Mouse (Mus musculus): ENCODE data around the gene Gas2l2. TPM values are rescaled to one million over a fixed set of nuclear protein-coding genes. Genes with fewer than 3 reads are reported as not detected.
A peak's percentile ranks its signal among the peaks of the same experiment; 100 is the strongest.

The Gas2l2 gene
- total RNA-seq, 1 experiment from 2014 or later, result not detected

DNA sequence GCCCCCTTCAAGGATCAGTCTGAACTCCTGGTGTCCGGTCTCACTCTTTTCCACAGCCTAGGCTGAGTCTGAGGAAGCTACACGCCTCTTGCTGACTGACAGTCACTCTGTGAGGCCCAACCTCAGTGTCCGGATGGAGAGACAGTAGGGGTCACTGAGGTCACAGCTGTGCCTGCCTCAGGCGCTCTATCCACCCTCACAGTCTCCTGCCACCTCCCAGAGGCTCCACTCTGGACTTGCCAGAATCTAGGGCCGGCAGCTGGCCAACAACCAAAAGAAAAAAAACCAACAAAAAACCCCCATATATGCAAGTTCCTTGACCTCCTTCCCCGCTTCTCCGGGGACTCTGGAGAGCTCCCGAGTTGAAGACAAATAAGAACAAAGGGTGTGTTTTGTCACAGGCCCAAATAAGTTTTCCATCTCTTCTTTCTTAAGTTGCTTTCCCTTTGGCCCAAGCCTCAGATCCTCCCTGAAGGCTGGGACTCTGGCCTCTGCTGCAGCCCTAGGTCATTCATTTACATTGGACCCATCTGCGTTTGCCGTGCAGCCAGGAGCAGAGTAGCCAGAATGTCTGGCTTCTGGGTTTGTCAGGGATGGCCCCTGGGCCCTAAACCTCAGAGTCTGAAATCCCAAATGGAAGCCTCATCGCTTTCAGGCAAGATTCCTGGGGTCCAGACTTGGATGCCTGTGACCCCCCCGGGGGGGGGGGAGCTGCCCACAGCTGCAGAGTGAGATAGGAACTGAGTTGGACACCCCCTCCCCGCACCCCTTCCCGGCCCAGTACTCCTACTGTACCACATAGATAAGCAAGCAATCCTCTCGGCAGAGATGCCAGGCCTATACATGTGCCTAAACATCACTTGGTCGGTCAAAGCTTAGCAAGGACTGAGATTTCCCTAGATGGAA lies 19.0 kb upstream of the Gas2l2 start:
- no peak for ATAC-seq (replicated peaks; ENCODE audit: insufficient number of reproducible peaks, low FRiP score, low TSS enrichment, poor library complexity, severe bottlenecking)

- ATAC-seq (replicated peaks; ENCODE audit: insufficient number of reproducible peaks, low FRiP score, low TSS enrichment, poor library complexity, severe bottlenecking), result no peak
Observed at GRCm38 (mm10) chr11:83447612-83448011, 18.4 kb upstream of the Gas2l2 start.

GRCm38 (mm10) chr11:83445001-83445400 lies 15.7 kb upstream of the Gas2l2 start:
- ATAC-seq (replicated peaks; ENCODE audit: insufficient number of reproducible peaks, low FRiP score, low TSS enrichment, poor library complexity, severe bottlenecking), result no peak

- ATAC-seq (replicated peaks; ENCODE audit: insufficient number of reproducible peaks, low FRiP score, low TSS enrichment, poor library complexity, severe bottlenecking), result no peak
Observed at GRCm38 (mm10) chr11:83443824-83444223, 14.6 kb upstream of the Gas2l2 start.

DNA sequence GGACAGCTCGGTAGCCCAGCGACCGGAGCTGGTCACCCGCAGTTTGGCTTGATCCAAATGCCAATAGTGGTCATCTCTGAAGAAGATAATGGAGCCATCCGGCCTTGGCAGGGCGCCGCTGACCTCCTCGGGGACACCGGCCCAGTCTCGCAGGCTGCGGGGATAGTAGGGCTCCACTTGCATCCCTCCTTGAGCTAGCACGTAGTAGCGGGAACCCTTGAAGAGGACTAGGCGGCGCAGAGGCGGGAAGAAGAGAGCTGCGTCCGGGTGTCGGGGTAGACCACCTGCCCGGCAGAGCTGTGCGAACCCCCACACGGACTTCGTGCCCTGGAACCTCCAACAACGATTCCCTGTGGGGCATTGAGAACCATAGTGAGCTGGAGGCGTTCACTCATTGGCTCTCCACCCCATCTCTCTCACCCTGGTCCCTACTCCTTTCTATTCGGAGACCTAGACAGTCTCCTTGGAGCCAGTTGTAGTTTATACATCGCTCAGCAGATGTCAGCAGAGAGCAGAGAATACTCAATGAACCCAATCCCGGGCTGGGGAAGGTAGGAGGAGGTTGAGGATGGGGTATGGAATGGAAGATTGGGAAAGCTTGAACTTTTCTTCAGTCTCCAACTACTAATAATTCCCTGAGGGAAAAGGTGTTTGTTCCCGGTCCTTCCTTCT lies 13.5 kb upstream of the Gas2l2 start:
- ATAC-seq (replicated peaks; ENCODE audit: insufficient number of reproducible peaks, low FRiP score, low TSS enrichment, poor library complexity, severe bottlenecking), result peak; percentile 45

DNA sequence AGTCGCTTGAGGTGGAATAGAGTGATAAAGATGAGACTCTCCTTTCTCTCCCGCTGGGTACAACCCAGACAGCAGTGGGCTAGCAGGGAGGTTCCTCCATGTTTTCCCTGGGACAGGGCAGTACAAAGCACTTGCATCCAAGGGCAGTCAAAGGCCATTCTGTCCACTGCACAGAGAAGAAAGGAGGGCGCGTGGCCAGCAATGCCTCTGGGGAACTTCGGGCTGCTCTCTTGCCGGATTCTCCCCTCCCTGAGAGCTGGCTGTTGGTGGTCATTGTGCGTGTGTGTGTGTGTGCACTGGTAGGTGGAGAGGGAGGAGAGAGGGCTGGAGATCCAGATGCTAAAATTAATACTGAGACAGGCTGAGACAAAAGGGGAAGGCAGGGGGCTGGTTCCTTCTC lies 12.0 kb upstream of the Gas2l2 start:
- ATAC-seq (replicated peaks; ENCODE audit: insufficient number of reproducible peaks, low FRiP score, low TSS enrichment, poor library complexity, severe bottlenecking), result no peak

DNA sequence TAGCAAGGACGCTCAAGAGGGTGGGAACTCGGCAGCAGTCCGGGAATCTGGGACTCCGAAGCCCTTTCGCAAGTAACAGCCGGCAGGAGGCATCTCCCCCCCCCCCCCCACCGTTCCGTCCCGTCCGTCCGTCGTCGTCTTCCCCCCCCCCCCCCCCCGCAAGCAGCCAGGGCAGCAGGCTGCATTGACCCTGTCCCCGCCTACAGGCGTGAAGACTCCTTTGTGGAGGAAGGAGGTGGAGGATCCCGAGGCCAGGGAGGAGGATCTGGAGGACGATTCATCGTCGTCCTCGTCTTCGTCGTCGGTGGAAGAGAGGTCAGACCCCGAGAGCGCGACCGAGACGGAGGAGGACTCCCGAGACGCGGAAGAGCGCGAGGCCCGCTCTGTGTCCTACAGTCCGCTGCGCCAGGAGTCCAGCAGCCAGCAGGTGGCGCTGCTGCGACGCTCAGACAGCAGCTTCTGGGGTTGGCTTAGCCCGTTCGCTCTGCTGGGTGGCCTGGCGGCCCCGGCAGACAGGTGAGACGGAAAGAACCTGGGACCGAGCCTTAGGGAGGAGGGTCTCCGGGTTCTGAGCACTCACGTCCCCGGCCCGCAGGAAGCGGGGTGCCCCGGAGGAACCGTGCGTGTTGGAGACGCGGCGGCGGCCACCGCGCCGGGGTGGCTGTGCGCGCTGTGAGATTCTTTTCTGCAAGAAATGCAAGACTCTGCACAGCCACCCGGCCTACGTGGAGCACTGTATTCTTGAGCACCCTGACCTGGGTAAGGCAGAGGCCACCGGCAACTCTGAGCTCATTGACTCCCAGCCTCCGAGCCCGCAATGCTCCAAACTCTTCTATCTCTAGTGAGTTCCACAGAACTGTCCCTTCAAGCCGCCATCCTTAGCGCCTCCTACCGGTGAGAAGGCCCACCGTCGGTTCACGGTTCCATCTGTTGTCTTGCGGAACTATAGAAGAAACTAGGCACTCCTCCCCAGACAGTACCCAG lies 11.1 kb upstream of the Gas2l2 start:
- ATAC-seq (replicated peaks; ENCODE audit: insufficient number of reproducible peaks, low FRiP score, low TSS enrichment, poor library complexity, severe bottlenecking), result peak; percentile 74

GRCm38 (mm10) chr11:83439426-83440060 lies 10.3 kb upstream of the Gas2l2 start:
- ATAC-seq (replicated peaks; ENCODE audit: insufficient number of reproducible peaks, low FRiP score, low TSS enrichment, poor library complexity, severe bottlenecking), result no peak

- ATAC-seq (replicated peaks; ENCODE audit: insufficient number of reproducible peaks, low FRiP score, low TSS enrichment, poor library complexity, severe bottlenecking), result no peak
Observed at GRCm38 (mm10) chr11:83437377-83437776, 8.1 kb upstream of the Gas2l2 start, which contains the start of gene 1700020L24Rik. Gene 1700020L24Rik, plus strand, starts transcription at chr11:83437677.

- no peak for ATAC-seq (replicated peaks; ENCODE audit: insufficient number of reproducible peaks, low FRiP score, low TSS enrichment, poor library complexity, severe bottlenecking)
Observed at GRCm38 (mm10) chr11:83432533-83432932, 3.3 kb upstream of the Gas2l2 start.

DNA sequence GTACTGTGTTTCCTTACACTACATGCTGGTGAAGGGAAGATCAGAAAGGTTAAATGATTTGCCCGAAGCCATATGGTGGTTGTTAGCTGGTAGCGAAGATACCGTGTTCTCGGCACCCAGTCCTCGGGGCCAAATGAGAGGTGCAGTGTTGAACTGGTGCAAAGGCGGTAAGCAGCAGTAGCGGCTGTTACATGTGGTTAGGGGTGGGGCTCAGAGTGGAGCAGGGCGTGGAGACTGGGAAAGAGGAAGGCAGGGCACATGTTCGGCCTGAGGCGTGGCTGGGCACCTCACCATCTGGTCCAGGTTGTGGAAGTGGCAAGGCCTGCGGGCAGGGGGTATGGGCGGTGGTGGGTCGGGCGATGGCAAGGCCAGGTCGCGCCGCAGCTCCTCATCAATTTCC lies 2.3 kb downstream of the Gas2l2 start:
- ATAC-seq (replicated peaks; ENCODE audit: insufficient number of reproducible peaks, low FRiP score, low TSS enrichment, poor library complexity, severe bottlenecking), result peak; percentile 85

GRCm38 (mm10) chr11:83424681-83425080 lies 4.6 kb downstream of the Gas2l2 start:
- ATAC-seq (replicated peaks; ENCODE audit: insufficient number of reproducible peaks, low FRiP score, low TSS enrichment, poor library complexity, severe bottlenecking), result peak; percentile 64

- 0 out of 2 replicates have a peak, but pooled peaks have one; percentile 36 for ATAC-seq (replicated peaks; ENCODE audit: insufficient number of reproducible peaks, low FRiP score, low TSS enrichment, poor library complexity, severe bottlenecking)
Observed at GRCm38 (mm10) chr11:83421305-83421704, 8.0 kb downstream of the Gas2l2 start.

DNA sequence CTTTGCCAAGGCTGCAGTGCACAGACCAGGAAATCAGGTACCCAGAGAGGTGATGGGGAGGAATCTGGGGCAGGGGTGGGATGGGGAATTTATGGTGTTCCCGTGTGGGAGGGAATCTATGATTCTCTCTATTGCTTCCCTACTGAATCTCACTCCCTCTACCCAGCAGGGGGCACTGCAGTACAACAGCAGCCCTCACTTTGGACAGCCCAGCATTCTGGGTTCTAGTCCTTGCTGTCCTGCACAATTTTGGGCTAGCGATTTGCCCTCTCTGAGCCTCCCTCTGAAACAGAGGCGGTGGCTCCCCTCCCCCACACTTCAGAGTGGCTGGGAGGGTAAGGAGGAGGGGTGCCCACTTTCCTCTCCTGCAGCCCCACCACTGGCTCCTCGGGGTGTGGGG lies 8.9 kb downstream of the Gas2l2 start:
- no peak for ATAC-seq (replicated peaks; ENCODE audit: insufficient number of reproducible peaks, low FRiP score, low TSS enrichment, poor library complexity, severe bottlenecking)

DNA sequence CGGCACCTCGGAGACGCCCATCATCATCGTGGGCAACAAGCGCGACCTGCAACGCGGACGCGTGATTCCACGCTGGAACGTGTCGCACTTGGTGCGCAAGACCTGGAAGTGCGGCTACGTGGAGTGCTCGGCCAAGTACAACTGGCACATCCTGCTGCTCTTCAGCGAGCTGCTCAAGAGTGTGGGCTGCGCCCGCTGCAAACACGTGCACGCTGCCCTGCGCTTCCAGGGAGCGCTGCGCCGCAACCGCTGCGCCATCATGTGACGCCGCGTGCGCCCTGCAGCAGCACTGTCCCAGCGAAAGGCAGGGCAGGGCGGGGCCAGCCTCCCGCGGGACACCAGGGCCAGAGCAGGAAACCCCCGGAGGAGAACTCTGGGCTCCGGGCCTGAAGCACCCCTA lies 10.7 kb downstream of the Gas2l2 start:
- ATAC-seq (replicated peaks; ENCODE audit: insufficient number of reproducible peaks, low FRiP score, low TSS enrichment, poor library complexity, severe bottlenecking), result no peak

DNA sequence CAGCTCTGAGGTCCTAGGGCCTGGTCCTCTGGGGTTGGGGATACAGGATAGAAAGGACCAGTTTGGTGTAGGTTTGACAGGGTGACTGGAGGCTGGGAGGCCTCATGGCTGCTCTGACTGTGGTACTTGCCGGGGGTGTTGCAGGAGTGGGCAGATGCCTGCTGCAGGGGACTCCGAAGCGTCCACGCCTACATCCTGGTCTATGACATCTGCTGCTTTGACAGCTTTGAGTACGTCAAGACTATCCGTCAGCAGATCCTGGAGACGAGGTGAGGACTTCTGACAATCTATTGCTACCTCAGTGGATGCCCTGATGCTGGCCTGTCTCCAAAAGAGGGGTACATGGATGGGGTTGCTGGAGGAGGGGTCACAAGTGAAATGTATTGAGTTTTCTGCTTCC lies 11.5 kb downstream of the Gas2l2 start:
- no peak for ATAC-seq (replicated peaks; ENCODE audit: insufficient number of reproducible peaks, low FRiP score, low TSS enrichment, poor library complexity, severe bottlenecking)

GRCm38 (mm10) chr11:83417080-83417479 lies 12.2 kb downstream of the Gas2l2 start:
- ATAC-seq (replicated peaks; ENCODE audit: insufficient number of reproducible peaks, low FRiP score, low TSS enrichment, poor library complexity, severe bottlenecking), result no peak

GRCm38 (mm10) chr11:83410510-83410909 lies 18.7 kb downstream of the Gas2l2 start:
- no peak for ATAC-seq (replicated peaks; ENCODE audit: insufficient number of reproducible peaks, low FRiP score, low TSS enrichment, poor library complexity, severe bottlenecking)

Data from monocyte, adult 5-6 weeks (primary cell).